Mouse (Mus musculus) lung, postnatal 0 days (tissue): ENCODE measurements around the gene Nckipsd. TPM values are rescaled to one million over a fixed set of nuclear protein-coding genes. Genes with fewer than 3 reads are reported as not detected.

Experiments used
- ATAC-seq: fragments of 200-750 bp; cut with Nextera tagmentation; 2 replicates; pipeline ENCODE4 v1.8.0; 2017; ENCODE audit warnings: moderate library complexity
- DNase-seq: peaks from one replicate; pipeline ENCODE4 v3.0.0-alpha.2; 2016; ENCODE audit warnings: low spot score
- H3K27ac ChIP-seq: fragments of 300-500 bp; sonication (generic); 2 replicates; pipeline ENCODE4 v1.5.1; 2014; ENCODE audit warnings: antibody characterized with exemption, mild to moderate bottlenecking, low read length, mixed read lengths
- H3K27me3 ChIP-seq: fragments of 300-500 bp; sonication (generic); replicated peaks from 2 replicates; pipeline ENCODE4 v1.6.1; 2014; ENCODE audit warnings: low read length, mixed read lengths; ENCODE audit not compliant: insufficient read depth
- H3K36me3 ChIP-seq: fragments of 300-500 bp; sonication (generic); 2 replicates; pipeline ENCODE4 v1.6.1; 2014; ENCODE audit warnings: low read length, mixed read lengths; ENCODE audit not compliant: insufficient read depth
- H3K4me1 ChIP-seq: fragments of 300-500 bp; sonication (generic); 2 replicates; pipeline ENCODE4 v1.6.1; 2014; ENCODE audit warnings: antibody characterized with exemption, low read depth, low read length, mixed read lengths; ENCODE audit not compliant: insufficient read depth
- H3K4me2 ChIP-seq: fragments of 300-500 bp; sonication (generic); replicated peaks from 2 replicates; pipeline ENCODE4 v1.6.1; 2014; ENCODE audit warnings: low read depth, mild to moderate bottlenecking, low read length, moderate library complexity, mixed read lengths
- H3K4me3 ChIP-seq: fragments of 300-500 bp; sonication (generic); 2 replicates; pipeline ENCODE4 v1.5.1; 2014; ENCODE audit warnings: low read depth, low read length
- H3K9ac ChIP-seq: fragments of 300-500 bp; sonication (generic); replicated peaks from 2 replicates; pipeline ENCODE4 v1.6.1; 2014; ENCODE audit warnings: low read depth, mild to moderate bottlenecking
- H3K9me3 ChIP-seq: fragments of 300-500 bp; sonication (generic); 2 replicates; pipeline ENCODE4 v1.6.1; 2016; ENCODE audit warnings: low read length, mixed read lengths
- CTCF ChIP-seq: IDR thresholded peaks from 2 replicates; pipeline ENCODE4 v1.5.1; 2016; ENCODE audit warnings: antibody characterized with exemption, mild to moderate bottlenecking
- EP300 ChIP-seq: IDR thresholded peaks from 2 replicates; pipeline ENCODE4 v1.6.1; 2016; ENCODE audit warnings: antibody characterized with exemption, mild to moderate bottlenecking, control low read depth
- WGBS: fragments of 180-500 bp; shearing (Covaris S2); extraction: QIAGEN DNeasy Blood & Tissue Kit; methylation state at CpG from one replicate; pipeline ENCODE4 v1.1.7; 2014; 5-methylcytosine and 5-hydroxymethylcytosine counted together
- polyA plus RNA-seq: library from polyadenylated mRNA; unstranded; fragments of >200 nt; fragmentation: Nextera tagmentation; extraction: Ambion mirVana; gene quantifications from 2 replicates; pipeline ENCODE4 v1.2.1, GENCODE M21; 2015

Gene Nckipsd
- polyA plus RNA-seq: 10.9 and 14.2 TPM in 2 replicates

GRCm38 (mm10) chr9:108808163-108808665, at the start of gene Nckipsd:
Gene Nckipsd, plus strand, starts transcription at chr9:108808368.
- Histone ChIP-seq H3K4me2 (peak within 1 kb of the TSS; percentile 97), H3K36me3 (peaks cover 38% of the 10 kb centered on the region), H3K9me3 (no peaks in the 10 kb centered on the region), H3K27me3 (no peaks in the 10 kb centered on the region), H3K4me1 (peaks cover 5% of the 10 kb centered on the region; the same call in 1 of the 2 replicates), H3K4me3 (peak within 1 kb of the TSS; percentile 75), H3K27ac (peak within 1 kb of the TSS; percentile 44; the same call in 1 of the 2 replicates), H3K9ac (peak within 1 kb of the TSS; percentile 66)
- peak; percentile 81 for TF ChIP-seq CTCF
- no peak for TF ChIP-seq EP300
- DNase-seq (peak; percentile 90), ATAC-seq (peak; percentile 92)
- under 1% methylated on average over 57 of the region's 62 CpGs for WGBS

GRCm38 (mm10) chr9:108759121-108759520, 49.0 kb upstream of the Nckipsd start:
- Histone ChIP-seq H3K9me3 (no peaks in the 10 kb centered on the region), H3K4me2 (no peak overlapping the region), H3K36me3 (no peaks in the 10 kb centered on the region), H3K4me1 (no peaks in the 10 kb centered on the region), H3K27me3 (no peaks in the 10 kb centered on the region), H3K4me3 (no peak overlapping the region), H3K27ac (no peak overlapping the region), H3K9ac (no peak overlapping the region)
- WGBS: 97% methylated on average over 20 of the region's 20 CpGs
- ATAC-seq: no peak
- no peak for DNase-seq
- TF ChIP-seq CTCF (no peak), EP300 (no peak)

GRCm38 (mm10) chr9:108759805-108760204, 48.4 kb upstream of the Nckipsd start:
- DNase-seq (peak; percentile 40), ATAC-seq (peak; percentile 17; the same call in 1 of the 2 replicates)
- Histone ChIP-seq H3K4me3 (no peak overlapping the region), H3K27me3 (no peaks in the 10 kb centered on the region), H3K4me1 (no peaks in the 10 kb centered on the region), H3K9ac (no peak overlapping the region), H3K27ac (no peak overlapping the region), H3K4me2 (no peak overlapping the region), H3K36me3 (no peaks in the 10 kb centered on the region), H3K9me3 (no peaks in the 10 kb centered on the region)
- 58% methylated on average over 2 of the region's 2 CpGs for WGBS
- no peak for TF ChIP-seq EP300
- TF ChIP-seq CTCF: peak; percentile 88

GRCm38 (mm10) chr9:108761561-108761960, 46.6 kb upstream of the Nckipsd start:
- no peak overlapping the region for H3K27ac ChIP-seq
- no peak for DNase-seq
- H3K9ac ChIP-seq: no peak overlapping the region
- no peaks in the 10 kb centered on the region for H3K36me3 ChIP-seq
- no peak overlapping the region for H3K4me2 ChIP-seq
- TF ChIP-seq CTCF (no peak), EP300 (no peak)
- H3K4me1 ChIP-seq: no peaks in the 10 kb centered on the region
- no peaks in the 10 kb centered on the region for H3K9me3 ChIP-seq
- no peaks in the 10 kb centered on the region for H3K27me3 ChIP-seq
- no peak for ATAC-seq
- no peak overlapping the region for H3K4me3 ChIP-seq

DNA sequence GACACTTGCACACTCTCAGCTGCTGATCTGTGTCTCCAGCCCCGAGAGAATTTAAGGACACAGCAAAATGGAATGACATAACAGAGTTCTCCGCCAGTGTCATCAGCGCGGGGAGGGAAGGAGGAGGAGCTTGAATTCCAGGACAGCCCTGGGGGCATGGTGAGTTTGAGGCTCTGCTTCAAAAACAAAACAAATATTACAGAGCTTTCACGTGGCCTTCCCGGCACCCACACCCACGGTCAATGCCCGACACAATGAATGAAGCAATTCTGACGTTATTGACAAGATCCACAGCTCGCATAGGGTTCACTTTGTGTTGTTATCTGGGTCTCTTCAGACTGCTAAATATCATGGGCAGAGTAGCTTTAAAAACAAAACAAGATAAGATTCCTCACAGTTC, 43.2 kb upstream of the Nckipsd start:
- no peak overlapping the region for H3K4me2 ChIP-seq
- no peak overlapping the region for H3K9ac ChIP-seq
- no peaks in the 10 kb centered on the region for H3K36me3 ChIP-seq
- no peak overlapping the region for H3K27ac ChIP-seq
- TF ChIP-seq CTCF (no peak), EP300 (no peak)
- no peaks in the 10 kb centered on the region for H3K27me3 ChIP-seq
- ATAC-seq: no peak
- no peaks in the 10 kb centered on the region for H3K9me3 ChIP-seq
- 59% methylated on average over 10 of the region's 10 CpGs for WGBS
- no peaks in the 10 kb centered on the region for H3K4me1 ChIP-seq
- DNase-seq: no peak
- H3K4me3 ChIP-seq: no peak overlapping the region

DNA sequence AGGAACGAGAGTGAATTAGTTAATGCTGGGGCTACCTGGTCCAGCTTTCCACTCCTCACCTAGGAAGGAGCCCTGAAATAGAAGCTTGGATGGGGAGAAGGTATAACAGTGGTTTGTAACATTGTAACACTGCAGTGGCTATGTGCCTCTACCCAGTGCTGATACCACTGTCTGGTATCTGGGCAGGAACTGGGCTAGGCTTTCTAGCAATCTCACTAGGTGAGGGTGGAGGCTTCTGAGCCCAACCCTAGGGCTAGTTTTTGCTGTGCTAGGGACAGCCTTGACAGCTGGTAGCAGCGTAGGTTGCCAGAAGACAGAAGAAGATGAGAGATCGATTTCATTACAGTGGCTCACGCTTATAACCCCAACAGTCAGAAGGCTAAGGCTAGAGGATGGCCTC, 31.6 kb upstream of the Nckipsd start:
- no peak for ATAC-seq
- H3K9me3 ChIP-seq: no peaks in the 10 kb centered on the region

DNA sequence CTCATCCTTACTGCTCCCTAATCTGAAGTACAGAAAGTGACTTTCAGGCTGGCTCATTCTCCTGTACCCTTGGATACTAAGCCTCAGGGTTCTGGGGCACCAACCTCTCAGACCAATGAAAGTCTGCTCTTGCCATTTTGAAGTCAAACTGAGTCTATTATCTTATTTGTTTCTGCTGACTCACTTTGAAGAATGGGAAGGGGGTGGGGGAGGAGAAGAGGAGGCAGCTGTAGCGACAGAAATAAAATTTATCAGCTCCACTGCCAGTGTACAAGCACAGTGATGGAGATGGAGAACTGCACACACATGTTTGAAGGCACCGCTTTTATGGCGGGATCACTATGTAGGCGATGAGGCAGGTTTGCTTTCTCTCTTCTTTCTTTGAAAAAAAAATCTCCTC, 30.9 kb upstream of the Nckipsd start:
- TF ChIP-seq CTCF (no peak), EP300 (no peak)
- Histone ChIP-seq H3K9me3 (no peaks in the 10 kb centered on the region), H3K4me2 (no peak overlapping the region), H3K27ac (no peak overlapping the region), H3K36me3 (no peaks in the 10 kb centered on the region), H3K4me3 (no peak overlapping the region), H3K4me1 (no peaks in the 10 kb centered on the region), H3K27me3 (no peaks in the 10 kb centered on the region), H3K9ac (no peak overlapping the region)
- WGBS: 78% methylated on average over 4 of the region's 4 CpGs
- ATAC-seq (no peak), DNase-seq (no peak)

More for the DNA sequence above, 31.6 kb upstream of the Nckipsd start:
- Histone ChIP-seq H3K27ac (no peak overlapping the region), H3K4me2 (no peak overlapping the region), H3K27me3 (no peaks in the 10 kb centered on the region), H3K4me3 (no peak overlapping the region), H3K36me3 (no peaks in the 10 kb centered on the region), H3K4me1 (no peaks in the 10 kb centered on the region), H3K9ac (no peak overlapping the region)
- no peak for DNase-seq
- TF ChIP-seq EP300: no peak
- no peak for TF ChIP-seq CTCF
- 80% methylated on average over 4 of the region's 4 CpGs for WGBS
